Mouse (Mus musculus) intestine, postnatal 0 days (tissue): ENCODE measurements at regions not wholly inside any gene's neighbourhood (a gene's known extent, or its start where the extent isn't known, plus 50 kb on each side); places are given as distances from the start of the nearest gene placed in this dataset.

Experiments
- ATAC-seq: fragments of 200-750 bp; cut with Nextera tagmentation; 2 replicates; pipeline ENCODE4 v1.8.0; 2017; ENCODE audit warnings: mild to moderate bottlenecking, moderate TSS enrichment, moderate library complexity
- H3K27ac ChIP-seq: fragments of 300-500 bp; sonication (generic); 2 replicates; pipeline ENCODE4 v1.5.1; 2014; ENCODE audit warnings: mild to moderate bottlenecking, low read depth, low read length, moderate library complexity
- H3K27me3 ChIP-seq: fragments of 300-500 bp; sonication (generic); replicated peaks from 2 replicates; pipeline ENCODE4 v1.6.1; 2014; ENCODE audit warnings: low read length, mixed read lengths; ENCODE audit not compliant: control insufficient read depth, insufficient read depth
- H3K36me3 ChIP-seq: fragments of 300-500 bp; sonication (generic); 2 replicates; pipeline ENCODE4 v1.6.1; 2014; ENCODE audit warnings: mild to moderate bottlenecking, moderate library complexity; ENCODE audit not compliant: control insufficient read depth, insufficient read depth
- H3K4me1 ChIP-seq: fragments of 300-500 bp; sonication (generic); replicated peaks from 2 replicates; pipeline ENCODE4 v1.6.1; 2014; ENCODE audit warnings: antibody characterized with exemption, low read length, mixed read lengths; ENCODE audit not compliant: control insufficient read depth, insufficient read depth
- H3K4me2 ChIP-seq: fragments of 300-500 bp; sonication (generic); replicated peaks from 2 replicates; pipeline ENCODE4 v1.6.1; 2014; ENCODE audit warnings: low read depth, mild to moderate bottlenecking, moderate library complexity
- H3K4me3 ChIP-seq: fragments of 300-500 bp; sonication (generic); 2 replicates; pipeline ENCODE4 v1.5.1; 2014; ENCODE audit warnings: low read depth, low read length
- H3K9ac ChIP-seq: fragments of 300-500 bp; sonication (generic); 2 replicates; pipeline ENCODE4 v1.6.1; 2014; ENCODE audit warnings: mild to moderate bottlenecking, low read depth, low read length
- H3K9me3 ChIP-seq: fragments of 300-500 bp; sonication (generic); 2 replicates; pipeline ENCODE4 v1.6.1; 2016; ENCODE audit warnings: mixed run types; ENCODE audit not compliant: control insufficient read depth
- CTCF ChIP-seq: sonication (generic); IDR thresholded peaks from 2 replicates; pipeline ENCODE4 v1.5.1; 2016; ENCODE audit warnings: low read depth, mild to moderate bottlenecking, control low read depth, antibody characterized with exemption, moderate library complexity
- WGBS: fragments of 180-500 bp; shearing (Covaris S2); extraction: QIAGEN DNeasy Blood & Tissue Kit; methylation state at CpG from one replicate; pipeline ENCODE4 v1.1.7; 2014; 5-methylcytosine and 5-hydroxymethylcytosine counted together

DNA sequence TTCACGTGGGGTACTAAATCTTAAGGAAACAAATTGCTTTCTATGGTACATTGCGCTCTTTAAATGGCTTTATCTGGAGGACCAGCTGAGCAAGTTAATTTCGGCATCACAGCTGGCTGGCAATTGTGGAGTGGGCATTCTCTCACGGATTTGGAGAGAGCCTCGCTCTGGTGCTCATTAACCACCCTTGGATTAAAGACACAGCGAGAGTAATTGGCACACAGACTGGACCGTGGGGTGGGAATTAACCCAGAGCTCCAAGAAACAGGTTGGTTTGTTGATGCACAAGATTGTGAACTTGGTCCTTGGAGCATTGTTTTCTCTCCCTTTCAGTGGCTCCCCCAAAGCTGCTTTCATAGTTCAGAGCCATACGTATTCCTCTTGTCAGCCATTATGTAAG lies 156.3 kb upstream of the Chd6 start:
- H3K9me3 ChIP-seq = no peaks in the 10 kb centered on the region
- no peaks in the 10 kb centered on the region for H3K4me1 ChIP-seq
- ATAC-seq = no peak
- WGBS = 67% methylated on average over 8 of the region's 8 CpGs
- no peak overlapping the region for H3K4me3 ChIP-seq
- H3K4me2 ChIP-seq = no peak overlapping the region
- H3K27ac ChIP-seq = no peak overlapping the region
- H3K36me3 ChIP-seq = no peaks in the 10 kb centered on the region
- no peak overlapping the region for H3K9ac ChIP-seq
- TF ChIP-seq CTCF = no peak
- no peaks in the 10 kb centered on the region for H3K27me3 ChIP-seq

DNA sequence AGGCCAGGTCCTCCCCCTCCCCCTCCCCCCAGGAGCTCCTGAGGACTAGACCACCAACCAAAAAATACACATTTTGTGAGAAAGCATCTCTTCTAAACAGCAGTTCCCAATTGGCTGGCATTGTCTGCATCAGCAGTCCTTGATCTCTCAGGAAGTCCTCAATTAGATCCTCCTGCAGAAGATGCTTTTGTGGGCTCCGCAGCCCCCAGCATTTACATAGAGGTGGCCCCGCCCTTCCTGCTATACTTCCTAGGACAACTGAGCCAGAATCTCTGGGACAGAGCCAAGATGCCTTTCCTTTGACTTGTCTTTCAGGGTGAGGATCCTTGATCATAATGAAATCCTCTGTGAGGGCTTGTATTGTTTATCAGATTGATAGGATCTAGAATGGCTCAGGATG lies 143.9 kb upstream of the Chd6 start:
- no peak overlapping the region for H3K4me2 ChIP-seq
- no peak overlapping the region for H3K4me3 ChIP-seq
- 79% methylated on average over 2 of the region's 2 CpGs for WGBS
- H3K9me3 ChIP-seq = no peaks in the 10 kb centered on the region
- ATAC-seq = no peak
- no peak overlapping the region for H3K9ac ChIP-seq
- H3K27me3 ChIP-seq = no peaks in the 10 kb centered on the region
- H3K36me3 ChIP-seq = no peaks in the 10 kb centered on the region
- H3K27ac ChIP-seq = no peak overlapping the region
- no peaks in the 10 kb centered on the region for H3K4me1 ChIP-seq
- TF ChIP-seq CTCF = no peak

DNA sequence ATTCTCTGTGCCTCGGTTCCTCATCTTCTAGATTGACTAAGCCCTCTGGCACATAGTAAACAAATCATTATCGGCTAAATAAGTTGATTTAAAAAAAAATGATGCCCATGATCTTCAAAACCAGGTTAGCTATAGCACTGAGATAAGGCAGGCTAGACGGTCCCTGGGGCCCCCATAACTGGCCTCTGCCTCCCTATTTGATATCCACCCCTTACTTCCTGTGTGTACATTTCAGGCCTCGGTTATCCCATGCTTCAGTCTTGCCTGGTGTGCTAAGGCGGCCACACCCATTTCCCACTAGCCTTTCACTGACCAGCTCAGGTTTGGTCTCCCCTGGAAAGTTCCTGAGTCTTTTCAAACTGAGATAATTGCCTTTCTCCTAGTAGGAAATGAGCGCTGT lies 132.8 kb upstream of the Chd6 start:
- no peak overlapping the region for H3K4me3 ChIP-seq
- ATAC-seq = no peak
- H3K27ac ChIP-seq = no peak overlapping the region
- no peak for TF ChIP-seq CTCF
- no peaks in the 10 kb centered on the region for H3K36me3 ChIP-seq
- H3K4me2 ChIP-seq = 0 out of 2 replicates have a peak overlapping the region, but pooled peaks have one; percentile 0
- no peaks in the 10 kb centered on the region for H3K27me3 ChIP-seq
- H3K9ac ChIP-seq = no peak overlapping the region
- 32% methylated on average over 6 of the region's 6 CpGs for WGBS
- peaks cover 3% of the 10 kb centered on the region; the same call in 1 of the 2 replicates for H3K4me1 ChIP-seq
- H3K9me3 ChIP-seq = no peaks in the 10 kb centered on the region

DNA sequence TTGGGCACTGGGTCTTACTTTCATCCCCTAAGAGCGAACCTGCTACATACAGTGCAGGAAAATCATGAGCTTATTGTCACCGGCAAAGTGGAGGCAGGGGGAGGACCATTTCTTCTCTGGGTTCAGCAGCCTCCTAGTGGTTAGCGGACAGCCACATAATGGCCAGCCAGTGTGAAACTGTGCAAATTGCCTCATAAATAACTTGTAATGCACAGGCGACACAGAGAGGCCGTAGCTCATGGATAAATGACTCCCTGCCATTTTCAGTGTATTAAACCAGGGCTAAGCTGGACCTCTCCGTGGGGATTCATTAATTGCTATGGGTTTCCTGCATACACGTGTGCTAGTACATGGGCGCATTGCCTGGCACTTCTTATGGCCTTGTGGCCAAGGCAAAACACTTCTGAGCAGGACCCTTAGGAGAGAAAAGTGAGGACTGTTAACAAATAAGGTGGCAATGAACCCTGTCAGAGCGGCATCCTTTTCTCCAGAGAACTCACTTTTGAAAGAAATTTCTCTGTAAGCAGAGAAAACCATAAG lies 128.5 kb upstream of the Chd6 start:
- Histone ChIP-seq H3K4me1 (peaks cover 3% of the 10 kb centered on the region; the same call in 1 of the 2 replicates), H3K9ac (no peak overlapping the region), H3K4me2 (no peak overlapping the region), H3K27me3 (no peaks in the 10 kb centered on the region), H3K4me3 (no peak overlapping the region), H3K36me3 (no peaks in the 10 kb centered on the region), H3K27ac (no peak overlapping the region), H3K9me3 (no peaks in the 10 kb centered on the region)
- TF ChIP-seq CTCF = no peak
- WGBS = 78% methylated on average over 9 of the region's 9 CpGs
- ATAC-seq = no peak

DNA sequence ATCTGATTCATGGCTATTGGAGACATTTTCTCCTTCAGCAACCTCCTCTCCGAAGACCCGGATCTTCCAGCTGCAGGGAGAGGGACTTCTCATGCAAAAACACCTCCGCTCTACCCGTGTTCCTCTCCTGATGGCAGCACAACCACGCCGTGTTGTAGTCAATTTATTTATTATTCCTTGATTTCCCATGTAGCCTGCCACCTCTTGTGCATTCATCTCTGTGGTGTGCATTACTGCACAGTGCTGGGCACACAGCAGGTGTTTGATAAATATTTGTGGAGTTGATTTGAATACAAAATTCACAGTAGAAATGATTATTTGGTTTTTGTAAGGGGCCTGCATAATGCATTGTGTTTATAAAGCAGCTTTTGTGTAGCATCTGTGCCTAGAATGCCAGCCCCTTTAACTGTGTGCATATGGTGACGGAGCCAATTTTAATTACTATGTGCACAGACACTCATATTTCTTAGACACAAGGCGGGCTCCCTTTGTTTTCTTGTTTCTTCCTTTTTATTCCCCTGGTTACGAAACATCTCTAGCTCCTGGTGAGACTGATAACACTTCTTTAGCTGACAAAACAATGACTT lies 124.4 kb upstream of the Chd6 start:
- ATAC-seq = no peak
- H3K9ac ChIP-seq = no peak overlapping the region
- TF ChIP-seq CTCF = no peak
- no peaks in the 10 kb centered on the region for H3K27me3 ChIP-seq
- no peak overlapping the region for H3K4me3 ChIP-seq
- H3K9me3 ChIP-seq = no peaks in the 10 kb centered on the region
- no peak overlapping the region for H3K4me2 ChIP-seq
- H3K4me1 ChIP-seq = no peaks in the 10 kb centered on the region
- H3K27ac ChIP-seq = no peak overlapping the region
- no peaks in the 10 kb centered on the region for H3K36me3 ChIP-seq
- 84% methylated on average over 9 of the region's 9 CpGs for WGBS

DNA sequence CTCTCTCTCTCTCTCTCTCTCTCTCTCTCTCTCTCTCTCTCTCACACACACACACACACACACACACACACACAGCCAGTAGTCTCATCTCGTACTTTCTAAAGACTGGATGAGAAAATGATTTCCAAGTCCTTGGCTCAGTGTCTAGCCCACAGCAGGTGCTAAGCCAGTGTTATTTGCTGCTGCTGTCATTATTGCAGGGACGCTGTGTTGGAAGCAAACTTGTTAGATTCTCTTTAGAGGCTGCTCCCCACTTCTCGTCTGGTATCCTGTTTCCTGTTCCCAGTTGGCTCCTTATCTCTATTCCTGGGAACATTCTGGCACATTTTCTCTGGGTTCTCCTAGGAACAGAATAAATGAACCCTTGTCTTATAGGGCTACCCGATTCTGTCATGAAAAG lies 122.5 kb upstream of the Chd6 start:
- no peak overlapping the region for H3K4me3 ChIP-seq

More for the DNA sequence above, 122.5 kb upstream of the Chd6 start:
- Histone ChIP-seq H3K36me3 (no peaks in the 10 kb centered on the region), H3K4me1 (no peaks in the 10 kb centered on the region), H3K4me2 (no peak overlapping the region), H3K27ac (no peak overlapping the region), H3K9me3 (no peaks in the 10 kb centered on the region), H3K27me3 (no peaks in the 10 kb centered on the region), H3K9ac (no peak overlapping the region)
- ATAC-seq = no peak
- 48% methylated on average over 4 of the region's 4 CpGs for WGBS
- TF ChIP-seq CTCF = no peak
